ENCODE assay signal across 18 mouse cellular contexts in genomic region chr12:81698011-81698410, GRCm38 (mm10).
DNase-seq lines count a peak whose midpoint lies in the region; ATAC-seq lines count a peak whose summit lies in the region.
"Had no signal": no experiment of that assay in that cellular context is flagged by ENCODE, and none has a peak within 500 bp of the region (broad histone marks: within the 10 kb centered on the region; RNA-seq: fewer than 3 reads in every experiment).

No protein-coding gene starts in this region.

- no peak overlapping the region for H3K4me3 ChIP-seq in embryonic facial prominence, embryonic 14.5 days (ENCODE audit: low read depth, low read length)
- H3K4me3 ChIP-seq in lung, embryonic 16.5 days (ENCODE audit: low read length), result no peak overlapping the region
- H3K4me3 ChIP-seq in liver, embryonic 12.5 days, result no peak overlapping the region
- H3K4me3 ChIP-seq in midbrain, embryonic 11.5 days (ENCODE audit: low read depth, low read length), result no peak overlapping the region
- H3K4me3 ChIP-seq: heart, embryonic 13.5 days; limb, embryonic 13.5 days; neural tube, embryonic 13.5 days had no signal

- H3K9me3 ChIP-seq in embryonic facial prominence, embryonic 14.5 days (ENCODE audit: control insufficient read depth, low read length), result no peaks in the 10 kb centered on the region
- no peaks in the 10 kb centered on the region for H3K9me3 ChIP-seq in lung, embryonic 16.5 days (ENCODE audit: control insufficient read depth, low read length)
- no peaks in the 10 kb centered on the region for H3K9me3 ChIP-seq in liver, embryonic 12.5 days (replicated peaks)
- H3K9me3 ChIP-seq in midbrain, embryonic 11.5 days (ENCODE audit: control insufficient read depth, low read length), result no peaks in the 10 kb centered on the region
- H3K9me3 ChIP-seq: heart, embryonic 13.5 days; limb, embryonic 13.5 days; neural tube, embryonic 13.5 days had no signal

- H3K4me1 ChIP-seq in embryonic facial prominence, embryonic 14.5 days (ENCODE audit: control insufficient read depth, insufficient read depth, low read length), result no peaks in the 10 kb centered on the region
- H3K4me1 ChIP-seq in lung, embryonic 16.5 days (replicated peaks; ENCODE audit: control insufficient read depth, insufficient read depth, low read length), result peaks cover 6% of the 10 kb centered on the region; the same call in 1 of the 2 replicates
- no peaks in the 10 kb centered on the region for H3K4me1 ChIP-seq in liver, embryonic 12.5 days
- no peaks in the 10 kb centered on the region for H3K4me1 ChIP-seq in midbrain, embryonic 11.5 days (ENCODE audit: control insufficient read depth, insufficient read depth, low read length)
- H3K4me1 ChIP-seq: limb, embryonic 13.5 days; neural tube, embryonic 13.5 days had no signal

- peak; percentile 21 for DNase-seq in cerebellum, adult 9-11 months
- DNase-seq in cerebellum, postnatal 36 days, result no peak
- DNase-seq in embryonic facial prominence, embryonic 14.5 days (ENCODE audit: low spot score), result peak; percentile 32
- DNase-seq in retina, postnatal 1 day, result peak; percentile 34
- DNase-seq in left cerebral cortex, adult 18-20 months (ENCODE audit: low spot score in 2 of 2), result no peak
- no peak for DNase-seq in midbrain, embryonic 11.5 days (ENCODE audit: low spot score, missing footprints)
- DNase-seq: adrenal gland, adult 2 months; gastrocnemius, postnatal 25 days; kidney, adult 2 months; kidney, postnatal 4 days; layer of hippocampus, postnatal 36 days; thymus, adult 2 months had no signal

- WGBS in embryonic facial prominence, embryonic 14.5 days, result 35% methylated on average over 4 of the region's 4 CpGs
- 18% methylated on average over 4 of the region's 4 CpGs for WGBS in lung, embryonic 16.5 days
- 46% methylated on average over 4 of the region's 4 CpGs for WGBS in liver, embryonic 12.5 days (ENCODE audit: insufficient replicate concordance)
- 82% methylated on average over 4 of the region's 4 CpGs for WGBS in midbrain, embryonic 11.5 days

- H3K9ac ChIP-seq in embryonic facial prominence, embryonic 14.5 days (ENCODE audit: low read depth, low read length), result no peak overlapping the region
- H3K9ac ChIP-seq in lung, embryonic 16.5 days (ENCODE audit: low read length), result no peak overlapping the region
- no peak overlapping the region for H3K9ac ChIP-seq in liver, embryonic 12.5 days
- H3K9ac ChIP-seq in midbrain, embryonic 11.5 days (ENCODE audit: low read length), result no peak overlapping the region
- H3K9ac ChIP-seq: heart, embryonic 13.5 days; limb, embryonic 13.5 days; neural tube, embryonic 13.5 days had no signal

- no peak overlapping the region for H3K4me2 ChIP-seq in embryonic facial prominence, embryonic 14.5 days (ENCODE audit: low read depth, low read length)
- H3K4me2 ChIP-seq in lung, embryonic 16.5 days (ENCODE audit: low read depth, low read length), result no peak overlapping the region
- H3K4me2 ChIP-seq in liver, embryonic 12.5 days, result no peak overlapping the region
- H3K4me2 ChIP-seq in midbrain, embryonic 11.5 days, result no peak overlapping the region
- H3K4me2 ChIP-seq: heart, embryonic 13.5 days; limb, embryonic 13.5 days; neural tube, embryonic 13.5 days had no signal

- no peaks in the 10 kb centered on the region for H3K36me3 ChIP-seq in embryonic facial prominence, embryonic 14.5 days (ENCODE audit: control insufficient read depth, insufficient read depth, low read length)
- no peaks in the 10 kb centered on the region for H3K36me3 ChIP-seq in lung, embryonic 16.5 days (ENCODE audit: control insufficient read depth, insufficient read depth, low read length)
- H3K36me3 ChIP-seq in liver, embryonic 12.5 days, result no peaks in the 10 kb centered on the region
- H3K36me3 ChIP-seq in midbrain, embryonic 11.5 days (ENCODE audit: control insufficient read depth, insufficient read depth, low read length), result no peaks in the 10 kb centered on the region
- H3K36me3 ChIP-seq: heart, embryonic 13.5 days; limb, embryonic 13.5 days; neural tube, embryonic 13.5 days had no signal

- no peaks in the 10 kb centered on the region for H3K27me3 ChIP-seq in embryonic facial prominence, embryonic 14.5 days (replicated peaks; ENCODE audit: control insufficient read depth, insufficient read depth, low read length)
- H3K27me3 ChIP-seq in lung, embryonic 16.5 days (ENCODE audit: control insufficient read depth, insufficient read depth, low read depth, low read length), result no peaks in the 10 kb centered on the region
- H3K27me3 ChIP-seq in liver, embryonic 12.5 days (replicated peaks), result no peaks in the 10 kb centered on the region
- H3K27me3 ChIP-seq in midbrain, embryonic 11.5 days (ENCODE audit: control insufficient read depth, insufficient read depth, low read length), result no peaks in the 10 kb centered on the region
- H3K27me3 ChIP-seq: limb, embryonic 13.5 days; neural tube, embryonic 13.5 days had no signal

- no peak for ATAC-seq in embryonic facial prominence, embryonic 14.5 days (ENCODE audit: low read depth)
- ATAC-seq in lung, embryonic 16.5 days (ENCODE audit: low read depth), result peak; percentile 94
- no peak for ATAC-seq in liver, embryonic 12.5 days
- ATAC-seq in midbrain, embryonic 11.5 days (ENCODE audit: low FRiP score), result no peak

- H3K27ac ChIP-seq in embryonic facial prominence, embryonic 14.5 days (replicated peaks; ENCODE audit: low read depth, low read length), result no peak overlapping the region
- H3K27ac ChIP-seq in lung, embryonic 16.5 days (ENCODE audit: low read length), result peak overlapping the region; percentile 86
- no peak overlapping the region for H3K27ac ChIP-seq in liver, embryonic 12.5 days
- H3K27ac ChIP-seq in midbrain, embryonic 11.5 days (ENCODE audit: low read depth, low read length), result no peak overlapping the region
- H3K27ac ChIP-seq: heart, embryonic 13.5 days; limb, embryonic 13.5 days; macrophage; neural tube, embryonic 13.5 days had no signal

Comparison
In these comparisons a context has a peak if more than half of its experiments do, and no peak if none do; other contexts are left out.
1. DNase-seq: peak in cerebellum, adult 9-11 months (single experiment), embryonic facial prominence, embryonic 14.5 days (single experiment) and retina, postnatal 1 day (single experiment); none in cerebellum, postnatal 36 days (0 of 2), left cerebral cortex, adult 18-20 months (0 of 2) and midbrain, embryonic 11.5 days (single experiment).